Mouse (Mus musculus): ENCODE measurements at regions not wholly inside any gene's neighbourhood (a gene's known extent, or its start where the extent isn't known, plus 50 kb on each side); places are given as distances from the start of the nearest gene placed in this dataset.

- Histone ChIP-seq H3K27ac (ENCODE audit: insufficient read depth, low read depth, low read length, poor library complexity, severe bottlenecking) (no peak overlapping the region), H3K4me1 (ENCODE audit: control insufficient read depth in 2 of 2, insufficient read depth in 2 of 2, low read length in 2 of 2, poor library complexity in 1 of 2) (peaks cover 0 to 7% of the 10 kb centered on the region in 2 experiments; a peak in 2 of 4 replicates), H3K9ac (ENCODE audit: insufficient read depth, low read depth, low read length, poor library complexity, severe bottlenecking) (no peak overlapping the region), H3K4me3 (ENCODE audit: insufficient read depth in 1 of 2, low read depth in 1 of 2, low read length in 2 of 2, poor library complexity in 1 of 2, severe bottlenecking in 1 of 2) (no peak overlapping the region), H3K9me3 (ENCODE audit: control insufficient read depth, insufficient read depth, low read depth, low read length) (no peaks in the 10 kb centered on the region), H3K36me3 (ENCODE audit: control insufficient read depth, insufficient read depth, low read length, poor library complexity, severe bottlenecking) (no peaks in the 10 kb centered on the region)
- in situ Hi-C loops (cut with MboI; ENCODE audit: low sequenced_read_pairs in 2 of 2, unreplicated experiment in 2 of 2) = no loop called here
- DNase-seq (ENCODE audit: low read depth, low spot score) = no peak
- peak; percentile 96 for TF ChIP-seq MAFK (IDR thresholded peaks at IDR 0.05; ENCODE audit: insufficient read depth, low read depth, low read length)
- no peak for TF ChIP-seq HCFC1 (IDR thresholded peaks at IDR 0.05; ENCODE audit: borderline replicate concordance, insufficient read depth, low read length)
These were observed 180.0 kb upstream of the Nlrp1b start for GRCm38 (mm10) chr11:71410582-71410981.

GRCm38 (mm10) chr11:71411958-71412357, 181.4 kb upstream of the Nlrp1b start:
- H3K4me3 ChIP-seq (ENCODE audit: insufficient read depth in 1 of 2, low read depth in 1 of 2, low read length in 2 of 2, poor library complexity in 1 of 2, severe bottlenecking in 1 of 2) = no peak overlapping the region
- no peaks in the 10 kb centered on the region for H3K36me3 ChIP-seq (ENCODE audit: control insufficient read depth, insufficient read depth, low read length, poor library complexity, severe bottlenecking)
- peaks cover 0 to 8% of the 10 kb centered on the region in 2 experiments; a peak in 2 of 4 replicates for H3K4me1 ChIP-seq (ENCODE audit: control insufficient read depth in 2 of 2, insufficient read depth in 2 of 2, low read length in 2 of 2, poor library complexity in 1 of 2)
- no peak for DNase-seq (ENCODE audit: low read depth, low spot score)
- no peak overlapping the region for H3K27ac ChIP-seq (ENCODE audit: insufficient read depth, low read depth, low read length, poor library complexity, severe bottlenecking)
- no peaks in the 10 kb centered on the region for H3K9me3 ChIP-seq (ENCODE audit: control insufficient read depth, insufficient read depth, low read depth, low read length)
- no peak for TF ChIP-seq ZNF384 (IDR thresholded peaks at IDR 0.05; ENCODE audit: low read depth, low read length)
- TF ChIP-seq MAFK (IDR thresholded peaks at IDR 0.05; ENCODE audit: insufficient read depth, low read depth, low read length) = no peak
- TF ChIP-seq CHD2 (IDR thresholded peaks at IDR 0.05; ENCODE audit: low read depth, low read length) = no peak
- no peak for TF ChIP-seq HCFC1 (IDR thresholded peaks at IDR 0.05; ENCODE audit: borderline replicate concordance, insufficient read depth, low read length)
- TF ChIP-seq ZC3H11A (IDR thresholded peaks at IDR 0.05; ENCODE audit: borderline replicate concordance, low read depth, low read length) = no peak
- in situ Hi-C loops (cut with MboI; ENCODE audit: low sequenced_read_pairs in 2 of 2, unreplicated experiment in 2 of 2) = no loop called here
- H3K9ac ChIP-seq (ENCODE audit: insufficient read depth, low read depth, low read length, poor library complexity, severe bottlenecking) = no peak overlapping the region

- Histone ChIP-seq H3K4me1 (ENCODE audit: control insufficient read depth in 2 of 2, insufficient read depth in 2 of 2, low read length in 2 of 2, poor library complexity in 1 of 2) (peaks cover 0 to 8% of the 10 kb centered on the region in 2 experiments; a peak in 2 of 4 replicates), H3K9me3 (ENCODE audit: control insufficient read depth, insufficient read depth, low read depth, low read length) (no peaks in the 10 kb centered on the region), H3K9ac (ENCODE audit: insufficient read depth, low read depth, low read length, poor library complexity, severe bottlenecking) (no peak overlapping the region), H3K4me3 (ENCODE audit: insufficient read depth in 1 of 2, low read depth in 1 of 2, low read length in 2 of 2, poor library complexity in 1 of 2, severe bottlenecking in 1 of 2) (no peak overlapping the region), H3K27ac (ENCODE audit: insufficient read depth, low read depth, low read length, poor library complexity, severe bottlenecking) (no peak overlapping the region), H3K36me3 (ENCODE audit: control insufficient read depth, insufficient read depth, low read length, poor library complexity, severe bottlenecking) (no peaks in the 10 kb centered on the region)
- TF ChIP-seq ZC3H11A (IDR thresholded peaks at IDR 0.05; ENCODE audit: borderline replicate concordance, low read depth, low read length) (no peak), CHD2 (IDR thresholded peaks at IDR 0.05; ENCODE audit: low read depth, low read length) (no peak), MAFK (IDR thresholded peaks at IDR 0.05; ENCODE audit: insufficient read depth, low read depth, low read length) (no peak), ZNF384 (IDR thresholded peaks at IDR 0.05; ENCODE audit: low read depth, low read length) (no peak), HCFC1 (IDR thresholded peaks at IDR 0.05; ENCODE audit: borderline replicate concordance, insufficient read depth, low read length) (no peak)
- DNase-seq (ENCODE audit: low read depth, low spot score) = no peak
- in situ Hi-C loops (cut with MboI; ENCODE audit: low sequenced_read_pairs in 2 of 2, unreplicated experiment in 2 of 2) = no loop called here
These were observed 184.0 kb upstream of the Nlrp1b start for GRCm38 (mm10) chr11:71414403-71415140.

GRCm38 (mm10) chr11:71415451-71415850, 184.9 kb upstream of the Nlrp1b start:
- peaks cover 0 to 8% of the 10 kb centered on the region in 2 experiments; a peak in 2 of 4 replicates for H3K4me1 ChIP-seq (ENCODE audit: control insufficient read depth in 2 of 2, insufficient read depth in 2 of 2, low read length in 2 of 2, poor library complexity in 1 of 2)
- peak; percentile 19 for DNase-seq (ENCODE audit: low read depth, low spot score)
- no peak overlapping the region for H3K27ac ChIP-seq (ENCODE audit: insufficient read depth, low read depth, low read length, poor library complexity, severe bottlenecking)
- no peaks in the 10 kb centered on the region for H3K36me3 ChIP-seq (ENCODE audit: control insufficient read depth, insufficient read depth, low read length, poor library complexity, severe bottlenecking)
- H3K9ac ChIP-seq (ENCODE audit: insufficient read depth, low read depth, low read length, poor library complexity, severe bottlenecking) = no peak overlapping the region
- H3K4me3 ChIP-seq (ENCODE audit: insufficient read depth in 1 of 2, low read depth in 1 of 2, low read length in 2 of 2, poor library complexity in 1 of 2, severe bottlenecking in 1 of 2) = no peak overlapping the region
- in situ Hi-C loops (cut with MboI; ENCODE audit: low sequenced_read_pairs in 2 of 2, unreplicated experiment in 2 of 2) = no loop called here
- no peaks in the 10 kb centered on the region for H3K9me3 ChIP-seq (ENCODE audit: control insufficient read depth, insufficient read depth, low read depth, low read length)
- TF ChIP-seq ZNF384 (IDR thresholded peaks at IDR 0.05; ENCODE audit: low read depth, low read length) (no peak), CHD2 (IDR thresholded peaks at IDR 0.05; ENCODE audit: low read depth, low read length) (no peak), MAFK (IDR thresholded peaks at IDR 0.05; ENCODE audit: insufficient read depth, low read depth, low read length) (no peak), HCFC1 (IDR thresholded peaks at IDR 0.05; ENCODE audit: borderline replicate concordance, insufficient read depth, low read length) (no peak), ZC3H11A (IDR thresholded peaks at IDR 0.05; ENCODE audit: borderline replicate concordance, low read depth, low read length) (no peak)
